Mouse (Mus musculus): ENCODE data around the gene Aagab.

- TF ChIP-seq CTCF (conservative IDR thresholded peaks at IDR 0.05; ENCODE audit: low read length) (no peak), NANOG (IDR thresholded peaks at IDR 0.05; ENCODE audit: borderline replicate concordance, low read length) (no peak), POU5F1 (IDR thresholded peaks at IDR 0.05; ENCODE audit: borderline replicate concordance, low read length) (no peak)
Observed at GRCm38 (mm10) chr9:63691960-63692359, 89.5 kb downstream of the Aagab start.

Measured in E14TG2a.4 (cell line).